Mouse (Mus musculus): ENCODE data around the gene Mrps18a. TPM values are rescaled to one million over a fixed set of nuclear protein-coding genes. Genes with fewer than 3 reads are reported as not detected.

Mrps18a gene
- total and polyA plus RNA-seq, 3 experiments = 99.4 to 140 (median 128) TPM

- Histone ChIP-seq H3K79me2 (replicated peaks; ENCODE audit: control insufficient read depth, insufficient read depth, low read length) (no peaks in the 10 kb centered on the region), H3K27me3 (ENCODE audit: control insufficient read depth, insufficient read depth, low read length) (no peaks in the 10 kb centered on the region), H3K4me3 (no peak overlapping the region), H3K36me3 (ENCODE audit: control insufficient read depth, insufficient read depth, low read length) (no peaks in the 10 kb centered on the region), H3K27ac (no peak overlapping the region), H3K4me1 (ENCODE audit: control insufficient read depth, insufficient read depth, low read length) (peaks cover 3% of the 10 kb centered on the region; the same call in 1 of the 2 replicates), H3K9ac (ENCODE audit: low read depth, low read length) (no peak overlapping the region)
- intact Hi-C loops (cut with DNase I) = loop anchor here (1.0 to 10.0 kb wide), 4 partner anchors 92 to 402 kb away; no protein-coding TSS in a partner anchor
- whole genome bisulfite sequencing = 41% methylated on average over 8 of the region's 8 CpGs
- TF ChIP-seq EP300 (IDR thresholded peaks at IDR 0.05; ENCODE audit: insufficient read depth, low read depth, low read length) = no peak
- no peak for TF ChIP-seq POLR2A (IDR thresholded peaks at IDR 0.05; ENCODE audit: insufficient read depth, low read depth, low read length)
- TF ChIP-seq CTCF (IDR thresholded peaks at IDR 0.05) = no peak
- peak in 1 of 2 experiments; percentile 19 for DNase-seq
These were observed 22.1 kb downstream of the Mrps18a start for GRCm38 (mm10) chr17:46132862-46133261.

GRCm38 (mm10) chr17:46138563-46139236 is 27.9 kb downstream of the Mrps18a start:
- no peak for TF ChIP-seq CTCF (IDR thresholded peaks at IDR 0.05)
- intact Hi-C loops (cut with DNase I) = loop anchor here (10.0 kb wide), 1 partner anchor 294 kb away; no protein-coding TSS in a partner anchor
- Histone ChIP-seq H3K9ac (ENCODE audit: low read depth, low read length) (no peak overlapping the region), H3K27me3 (ENCODE audit: control insufficient read depth, insufficient read depth, low read length) (no peaks in the 10 kb centered on the region), H3K27ac (no peak overlapping the region), H3K36me3 (ENCODE audit: control insufficient read depth, insufficient read depth, low read length) (no peaks in the 10 kb centered on the region), H3K79me2 (replicated peaks; ENCODE audit: control insufficient read depth, insufficient read depth, low read length) (no peaks in the 10 kb centered on the region), H3K4me3 (no peak overlapping the region), H3K4me1 (ENCODE audit: control insufficient read depth, insufficient read depth, low read length) (peaks cover 2% of the 10 kb centered on the region)
- WGBS = 37% methylated on average over 8 of the region's 8 CpGs
- no peak for DNase-seq

- no peak for TF ChIP-seq CTCF (IDR thresholded peaks at IDR 0.05)
- no peak for TF ChIP-seq POLR2A (IDR thresholded peaks at IDR 0.05; ENCODE audit: insufficient read depth, low read depth, low read length)
- no peak for TF ChIP-seq EP300 (IDR thresholded peaks at IDR 0.05; ENCODE audit: insufficient read depth, low read depth, low read length)
- Histone ChIP-seq H3K4me1 (ENCODE audit: control insufficient read depth, insufficient read depth, low read length) (peaks cover 5% of the 10 kb centered on the region), H3K36me3 (ENCODE audit: control insufficient read depth, insufficient read depth, low read length) (no peaks in the 10 kb centered on the region), H3K4me3 (no peak overlapping the region), H3K79me2 (replicated peaks; ENCODE audit: control insufficient read depth, insufficient read depth, low read length) (no peaks in the 10 kb centered on the region), H3K9ac (ENCODE audit: low read depth, low read length) (no peak overlapping the region), H3K27me3 (ENCODE audit: control insufficient read depth, insufficient read depth, low read length) (no peaks in the 10 kb centered on the region), H3K27ac (no peak overlapping the region)
- no peak for DNase-seq
- intact Hi-C loops (cut with DNase I) = loop anchor here (10.0 kb wide), 1 partner anchor 295 kb away; no protein-coding TSS in a partner anchor
- WGBS = 87% methylated on average over 3 of the region's 3 CpGs
These were observed 29.1 kb downstream of the Mrps18a start for GRCm38 (mm10) chr17:46139872-46140271.

GRCm38 (mm10) chr17:46143578-46144423 is 33.0 kb downstream of the Mrps18a start, which contains the start of gene Rsph9:
Gene Rsph9, minus strand, starts transcription at chr17:46144216.
- H3K9ac ChIP-seq (ENCODE audit: low read depth, low read length) = peak within 1 kb of the TSS; percentile 39
- H3K4me1 ChIP-seq (ENCODE audit: control insufficient read depth, insufficient read depth, low read length) = peaks cover 5% of the 10 kb centered on the region
- peak; percentile 87 to 88 for DNase-seq
- no peak within 1 kb of the TSS for H3K27ac ChIP-seq
- no peaks in the 10 kb centered on the region; the same call in 1 of the 2 replicates for H3K36me3 ChIP-seq (ENCODE audit: control insufficient read depth, insufficient read depth, low read length)
- H3K27me3 ChIP-seq (ENCODE audit: control insufficient read depth, insufficient read depth, low read length) = no peaks in the 10 kb centered on the region
- TF ChIP-seq EP300 (IDR thresholded peaks at IDR 0.05; ENCODE audit: insufficient read depth, low read depth, low read length) (no peak), CTCF (IDR thresholded peaks at IDR 0.05) (no peak), POLR2A (IDR thresholded peaks at IDR 0.05; ENCODE audit: insufficient read depth, low read depth, low read length) (peak; percentile 62)
- 11% methylated on average over 37 of the region's 37 CpGs for WGBS
- H3K4me3 ChIP-seq = peak within 1 kb of the TSS; percentile 50
- no peaks in the 10 kb centered on the region for H3K79me2 ChIP-seq (replicated peaks; ENCODE audit: control insufficient read depth, insufficient read depth, low read length)
- intact Hi-C loops (cut with DNase I) = no loop called here

GRCm38 (mm10) chr17:46152847-46153782 is 42.3 kb downstream of the Mrps18a start, which contains the start of gene Mad2l1bp:
Gene Mad2l1bp, minus strand, starts transcription at chr17:46153553.
- TF ChIP-seq CTCF (IDR thresholded peaks at IDR 0.05) (no peak), POLR2A (IDR thresholded peaks at IDR 0.05; ENCODE audit: insufficient read depth, low read depth, low read length) (peak; percentile 100), EP300 (IDR thresholded peaks at IDR 0.05; ENCODE audit: insufficient read depth, low read depth, low read length) (0 out of 2 replicates have a peak, but pooled peaks have one; percentile 74)
- peak; percentile 88 to 93 for DNase-seq
- under 1% methylated on average over 33 of the region's 33 CpGs for WGBS
- peak within 1 kb of the TSS; percentile 60 for H3K4me3 ChIP-seq
- peak within 1 kb of the TSS; percentile 93 for H3K9ac ChIP-seq (ENCODE audit: low read depth, low read length)
- H3K36me3 ChIP-seq (ENCODE audit: control insufficient read depth, insufficient read depth, low read length) = peaks cover 3% of the 10 kb centered on the region; the same call in 1 of the 2 replicates
- no peaks in the 10 kb centered on the region for H3K79me2 ChIP-seq (replicated peaks; ENCODE audit: control insufficient read depth, insufficient read depth, low read length)
- peak within 1 kb of the TSS; percentile 86 for H3K27ac ChIP-seq
- intact Hi-C loops (cut with DNase I) = loop anchor here (10.0 kb wide), 1 partner anchor 568 kb away; no protein-coding TSS in a partner anchor
- no peaks in the 10 kb centered on the region for H3K27me3 ChIP-seq (ENCODE audit: control insufficient read depth, insufficient read depth, low read length)
- H3K4me1 ChIP-seq (ENCODE audit: control insufficient read depth, insufficient read depth, low read length) = peaks cover 1% of the 10 kb centered on the region
